Mouse (Mus musculus): ENCODE results near the gene Git1. TPM values are rescaled to one million over a fixed set of nuclear protein-coding genes. Genes with fewer than 3 reads are reported as not detected.
"Not testable (repeated sequence)": the region's sequence is repeated elsewhere in the genome, so short reads cannot be mapped to it uniquely, and the experiment has no call there.

Gene Git1
- total RNA-seq, 4 experiments from 2014 or later, result 281 to 307 (median 287) TPM

GRCm38 (mm10) chr11:77518051-77518798 is 24.9 kb downstream of the Git1 start:
- no peak for DNase-seq (ENCODE audit: low spot score in 2 of 2)

GRCm38 (mm10) chr11:77519043-77519442 is 25.7 kb downstream of the Git1 start, which contains the start of gene Gm10392:
Gm10392 (minus strand) TSS chr11:77519198.
- DNase-seq (ENCODE audit: low spot score in 2 of 2), result no peak

DNA sequence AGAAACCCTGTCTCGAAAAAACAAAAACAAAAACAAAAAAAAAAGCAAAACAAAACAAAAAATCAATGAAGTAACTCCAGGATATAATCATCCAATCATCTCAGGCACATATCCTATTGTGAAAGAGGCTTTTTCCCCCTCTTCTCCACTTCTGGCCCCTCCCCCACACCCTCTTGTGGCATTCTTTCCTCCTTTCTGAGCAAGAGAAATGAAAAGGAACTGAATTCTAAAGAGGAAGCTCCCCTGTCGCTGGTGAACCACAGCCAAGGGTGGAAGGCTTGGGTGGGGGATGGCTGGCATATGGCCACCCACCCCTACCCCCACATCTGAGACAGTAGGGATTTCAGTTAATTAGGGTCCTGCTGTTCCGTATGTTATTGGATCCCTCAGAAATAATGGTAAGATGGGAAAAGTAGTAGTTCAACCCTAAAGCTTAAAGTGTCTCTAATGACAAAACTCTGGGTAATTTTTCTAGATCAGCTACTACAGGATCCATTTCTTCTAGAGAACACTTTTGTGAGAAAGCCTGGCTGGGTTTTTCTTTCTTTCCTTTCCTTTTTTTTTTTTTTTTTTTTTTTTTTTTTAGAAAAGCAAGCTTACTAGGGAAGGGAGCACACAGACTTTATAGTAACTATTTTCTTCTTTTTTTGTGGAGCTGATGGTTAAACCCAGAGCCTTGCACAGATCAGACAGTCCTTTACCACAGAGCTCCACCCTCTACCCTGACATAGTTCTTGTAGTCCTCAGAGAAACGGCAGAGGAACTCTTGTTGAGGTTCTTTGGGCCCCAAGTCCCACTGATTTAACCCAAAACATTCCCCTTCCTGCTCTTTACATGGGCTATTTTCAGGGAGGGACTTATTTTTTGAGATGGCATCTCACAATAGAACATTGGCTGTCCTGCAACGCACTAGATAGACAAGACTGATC is 27.5 kb downstream of the Git1 start:
- DNase-seq (ENCODE audit: low spot score in 2 of 2), result no peak

- DNase-seq (ENCODE audit: low spot score in 2 of 2), result no peak
Observed at GRCm38 (mm10) chr11:77525804-77526486, 32.6 kb downstream of the Git1 start.

DNA sequence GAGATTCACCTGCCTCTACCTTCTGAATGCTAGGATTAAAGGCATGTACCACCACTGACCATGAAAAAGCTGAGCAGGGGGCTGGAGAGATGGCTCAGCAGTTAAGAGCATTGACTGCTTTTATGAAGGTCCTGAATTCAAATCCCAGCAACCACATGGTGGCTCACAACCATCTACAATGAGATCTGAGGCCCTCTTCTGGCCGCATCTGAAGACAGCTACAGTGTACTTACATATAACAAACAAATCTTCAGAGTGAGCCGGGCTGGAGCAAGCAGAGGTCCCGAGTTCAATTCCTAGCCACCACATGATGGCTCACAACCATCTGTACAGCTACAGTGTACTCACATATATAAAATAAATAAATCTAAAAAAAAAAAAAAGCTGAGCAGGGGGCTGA is 35.1 kb downstream of the Git1 start:
- not testable (repeated sequence) for DNase-seq (ENCODE audit: low spot score in 2 of 2)

DNA sequence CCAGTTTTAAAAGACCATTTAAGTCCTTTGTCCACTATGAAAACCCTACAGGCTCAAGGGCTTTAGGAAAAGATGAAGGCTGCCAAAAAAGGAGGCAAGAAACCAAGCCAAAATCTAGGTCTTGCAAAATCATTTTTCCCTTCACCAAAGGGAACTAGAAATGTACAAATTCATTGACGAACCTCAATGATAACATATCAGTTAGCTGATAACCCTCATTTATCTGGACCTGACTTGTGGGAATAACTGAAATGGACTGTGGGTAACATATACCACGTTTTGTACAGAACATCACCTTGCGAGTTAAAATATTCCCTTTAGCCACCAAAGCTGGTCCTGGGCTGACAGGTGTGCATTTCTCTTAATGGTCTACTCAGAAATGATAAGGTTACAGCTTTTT is 36.3 kb downstream of the Git1 start:
- DNase-seq (ENCODE audit: low spot score in 2 of 2), result no peak

DNA sequence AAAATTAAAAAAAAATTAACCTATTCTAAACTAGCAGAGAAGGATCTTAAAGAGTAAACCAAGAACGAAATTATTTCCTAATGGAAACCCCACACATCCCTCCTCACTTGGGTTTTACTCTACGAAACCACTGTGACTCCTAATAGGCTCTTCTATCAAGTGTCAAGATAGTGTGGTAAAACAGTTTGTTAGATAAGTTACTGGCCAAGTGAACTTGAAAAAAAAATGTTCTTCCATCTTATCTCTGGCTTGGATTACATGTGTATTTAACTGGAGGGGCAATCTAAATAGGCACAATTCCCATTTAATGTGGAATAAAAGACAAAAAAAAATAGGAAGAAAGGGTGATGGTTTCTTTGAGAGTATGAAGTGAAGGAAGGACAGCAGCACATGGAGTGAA is 37.5 kb downstream of the Git1 start:
- DNase-seq (ENCODE audit: low spot score in 2 of 2), result no peak

DNA sequence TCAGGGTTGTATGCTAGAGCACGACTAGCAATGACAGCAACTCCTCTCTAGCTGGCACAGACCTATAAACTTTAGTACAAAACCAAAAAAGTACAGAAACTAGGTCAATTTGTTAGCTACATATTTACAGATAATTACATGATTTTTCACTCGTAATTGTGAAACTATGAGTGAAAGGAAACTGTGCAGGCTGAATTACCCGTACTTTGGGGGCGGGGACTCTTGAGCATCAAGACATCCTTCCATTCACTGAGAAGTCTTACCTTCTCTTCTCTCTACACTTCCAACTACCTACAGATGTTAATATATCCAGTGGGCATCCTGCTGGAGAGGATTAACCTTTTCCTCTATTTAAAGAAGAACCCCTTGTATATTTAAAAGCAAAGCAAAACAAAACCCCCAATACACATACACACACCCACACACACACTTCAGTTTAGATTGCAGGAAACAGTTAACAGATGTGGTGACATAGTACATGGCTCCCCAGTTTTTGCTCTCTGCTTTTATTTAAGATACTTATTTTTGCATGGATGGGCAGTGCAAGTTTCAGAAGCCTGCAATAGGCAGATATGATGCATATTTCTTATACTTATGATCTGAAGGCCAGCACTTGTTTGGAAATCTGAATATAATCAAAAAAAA is 39.0 kb downstream of the Git1 start:
- DNase-seq (ENCODE audit: low spot score in 2 of 2), result no peak

GRCm38 (mm10) chr11:77545261-77545660 is 51.9 kb downstream of the Git1 start:
- DNase-seq (ENCODE audit: low spot score in 2 of 2), result no peak

Other genes with a start within 250 kb of the Git1 start
- 10 to 100 TPM; 48.9 to 51.4 (median 50.4) TPM for gene Coro6, start 31.2 kb upstream of the Git1 start, total RNA-seq (2022)
- 10 to 100 TPM; 75.8 to 83.0 (median 79.6) TPM for gene Ankrd13b, start 3.9 kb upstream of the Git1 start, total RNA-seq (2022)
- 1 to 10 TPM in 3 of 4 experiments, under 1 TPM in 1; 0.99 to 1.7 (median 1.5) TPM for gene Abhd15, start 21.6 kb downstream of the Git1 start, total RNA-seq (2022)
- 1 to 10 TPM; 4.3 to 9.4 (median 5.6) TPM for gene Trp53i13, start 22.4 kb downstream of the Git1 start, total RNA-seq (2022)
- under 1 TPM in 1 of 4 experiments, not detected in 3; 0.21 TPM for gene Gm10392, start 25.6 kb downstream of the Git1 start, total RNA-seq (2022)
- 100 to 1,000 TPM in 2 of 4 experiments, 10 to 100 TPM in 2; 92.7 to 112 (median 102) TPM for gene Taok1, start 114.3 kb downstream of the Git1 start, total RNA-seq (2022)
- gene Nufip2, start 192.6 kb downstream of the Git1 start, total RNA-seq (2022), result 10 to 100 TPM; 63.5 to 69.0 (median 67.1) TPM
- gene Cryba1, start 231.7 kb downstream of the Git1 start, total RNA-seq (2022), result not detected

Data from left cerebral cortex, adult 8-10 months (tissue).